Mouse (Mus musculus) midbrain, embryonic 10.5 days (tissue): ENCODE measurements at regions not wholly inside any gene's neighbourhood (a gene's known extent, or its start where the extent isn't known, plus 50 kb on each side); places are given as distances from the start of the nearest gene placed in this dataset.

ENCODE experiments used
- DNase-seq: peaks from one replicate; pipeline ENCODE4 v3.0.0-alpha.2; 2017; ENCODE audit warnings: low spot score
- H3K27ac ChIP-seq: fragments of 300-500 bp; sonication (generic); replicated peaks from 2 replicates; pipeline ENCODE4 v1.5.1; 2016; ENCODE audit warnings: mild to moderate bottlenecking
- H3K27me3 ChIP-seq: fragments of 300-500 bp; sonication (generic); 2 replicates; pipeline ENCODE4 v1.6.1; 2016; ENCODE audit warnings: low read depth, mild to moderate bottlenecking; ENCODE audit not compliant: poor library complexity, severe bottlenecking
- H3K36me3 ChIP-seq: fragments of 300-500 bp; sonication (generic); 2 replicates; pipeline ENCODE4 v1.6.1; 2016; ENCODE audit warnings: mild to moderate bottlenecking, moderate library complexity
- H3K4me1 ChIP-seq: fragments of 300-500 bp; sonication (generic); 2 replicates; pipeline ENCODE4 v1.6.1; 2016
- H3K4me3 ChIP-seq: fragments of 300-500 bp; sonication (generic); 2 replicates; pipeline ENCODE4 v1.5.1; 2016; ENCODE audit warnings: mild to moderate bottlenecking, moderate library complexity
- H3K9me3 ChIP-seq: fragments of 300-500 bp; sonication (generic); replicated peaks from 2 replicates; pipeline ENCODE4 v1.6.1; 2016; ENCODE audit warnings: mild to moderate bottlenecking
- WGBS: fragments of 180-500 bp; shearing (Covaris S2); methylation state at CpG from one replicate; pipeline ENCODE4 v1.1.7; 2016; 5-methylcytosine and 5-hydroxymethylcytosine counted together

- Histone ChIP-seq H3K36me3 (no peaks in the 10 kb centered on the region), H3K27ac (no peak overlapping the region), H3K27me3 (peaks cover 6% of the 10 kb centered on the region; the same call in 1 of the 2 replicates), H3K9me3 (no peaks in the 10 kb centered on the region), H3K4me3 (peak overlapping the region; percentile 14; the same call in 1 of the 2 replicates), H3K4me1 (peaks cover 7% of the 10 kb centered on the region)
- WGBS: 18% methylated on average over 16 of the region's 16 CpGs
- DNase-seq: peak; percentile 23
Measured at GRCm38 (mm10) chr5:44306769-44307557, 80.5 kb upstream of the Tapt1 start.

- peaks cover 7% of the 10 kb centered on the region for H3K4me1 ChIP-seq
- 38% methylated on average over 14 of the region's 14 CpGs for WGBS
- no peaks in the 10 kb centered on the region for H3K9me3 ChIP-seq
- H3K27ac ChIP-seq: no peak overlapping the region
- H3K36me3 ChIP-seq: no peaks in the 10 kb centered on the region
- H3K4me3 ChIP-seq: no peak overlapping the region
- H3K27me3 ChIP-seq: peaks cover 6% of the 10 kb centered on the region; the same call in 1 of the 2 replicates
- DNase-seq: peak; percentile 65
Measured at GRCm38 (mm10) chr5:44303886-44304855, 77.7 kb upstream of the Tapt1 start.

- no peaks in the 10 kb centered on the region for H3K27me3 ChIP-seq
- no peak overlapping the region for H3K4me3 ChIP-seq
- WGBS: 16% methylated on average over 5 of the region's 5 CpGs
- H3K36me3 ChIP-seq: no peaks in the 10 kb centered on the region
- H3K4me1 ChIP-seq: no peaks in the 10 kb centered on the region
- H3K9me3 ChIP-seq: no peaks in the 10 kb centered on the region
- DNase-seq: peak; percentile 73
- no peak overlapping the region for H3K27ac ChIP-seq
Measured at GRCm38 (mm10) chr5:44284384-44284783, 58.0 kb upstream of the Tapt1 start.
